In genomic region chr17:84729140-84729539, GRCm38 (mm10) we compare ENCODE assay signal across 36 mouse cellular contexts. TPM values are rescaled to one million over a fixed set of nuclear protein-coding genes. Genes with fewer than 3 reads are reported as not detected.
DNase-seq lines count a peak whose midpoint lies in the region; ATAC-seq and TF ChIP-seq lines count a peak whose summit lies in the region.
"Had no signal": no experiment of that assay in that cellular context is flagged by ENCODE, and none has a peak within 500 bp of the region (broad histone marks: within the 10 kb centered on the region; RNA-seq: fewer than 3 reads in every experiment).

No protein-coding gene starts in this region.

- H3K4me1 ChIP-seq in midbrain, embryonic 11.5 days (ENCODE audit: control insufficient read depth, insufficient read depth, low read length) = no peaks in the 10 kb centered on the region
- no peaks in the 10 kb centered on the region for H3K4me1 ChIP-seq in midbrain, embryonic 16.5 days (ENCODE audit: control insufficient read depth, insufficient read depth, low read length)
- peaks cover 12% of the 10 kb centered on the region for H3K4me1 ChIP-seq in liver, embryonic 11.5 days (replicated peaks; ENCODE audit: control insufficient read depth, insufficient read depth, low read length)
- H3K4me1 ChIP-seq in liver, embryonic 14.5 days (replicated peaks; ENCODE audit: control insufficient read depth in 2 of 2, insufficient read depth in 2 of 2, low read length in 1 of 2) = peaks cover 20 to 21% of the 10 kb centered on the region in 2 experiments
- H3K4me1 ChIP-seq in liver, postnatal 0 days (ENCODE audit: insufficient read depth) = peaks cover 12% of the 10 kb centered on the region
- H3K4me1 ChIP-seq: embryonic facial prominence, embryonic 10.5 days; embryonic facial prominence, embryonic 13.5 days; hindbrain, embryonic 15.5 days had no signal

- no peak overlapping the region for H3K27ac ChIP-seq in midbrain, embryonic 11.5 days (ENCODE audit: low read depth, low read length)
- no peak overlapping the region for H3K27ac ChIP-seq in midbrain, embryonic 16.5 days (ENCODE audit: low read length)
- peak overlapping the region; percentile 64 for H3K27ac ChIP-seq in liver, embryonic 11.5 days (ENCODE audit: low read depth, low read length)
- peak overlapping the region; percentile 75 for H3K27ac ChIP-seq in liver, embryonic 14.5 days
- H3K27ac ChIP-seq in liver, postnatal 0 days (ENCODE audit: low read depth) = peak overlapping the region; percentile 48; the same call in 1 of the 2 replicates
- H3K27ac ChIP-seq: embryonic facial prominence, embryonic 10.5 days; embryonic facial prominence, embryonic 13.5 days; heart, adult 2 months; heart, embryonic 10.5 days; hindbrain, embryonic 12.5 days; hindbrain, embryonic 15.5 days had no signal

- no peak overlapping the region for H3K4me3 ChIP-seq in midbrain, embryonic 11.5 days (ENCODE audit: low read depth, low read length)
- H3K4me3 ChIP-seq in midbrain, embryonic 16.5 days (ENCODE audit: low read depth, low read length) = no peak overlapping the region
- no peak overlapping the region for H3K4me3 ChIP-seq in liver, embryonic 11.5 days (ENCODE audit: low read depth, low read length)
- no peak overlapping the region for H3K4me3 ChIP-seq in liver, embryonic 14.5 days (ENCODE audit: insufficient read depth in 1 of 2, low read depth in 2 of 2, low read length in 2 of 2)
- no peak overlapping the region for H3K4me3 ChIP-seq in liver, postnatal 0 days (ENCODE audit: low read depth, low read length)
- H3K4me3 ChIP-seq: embryonic facial prominence, embryonic 10.5 days; embryonic facial prominence, embryonic 13.5 days; heart, adult 2 months; heart, embryonic 10.5 days; hindbrain, embryonic 12.5 days; hindbrain, embryonic 15.5 days had no signal

- WGBS in midbrain, embryonic 11.5 days = 92% methylated on average over 5 of the region's 5 CpGs
- WGBS in midbrain, embryonic 16.5 days = 94% methylated on average over 5 of the region's 5 CpGs
- WGBS in liver, embryonic 11.5 days = 69% methylated on average over 5 of the region's 5 CpGs
- 32% methylated on average over 5 of the region's 5 CpGs for WGBS in liver, embryonic 14.5 days (ENCODE audit: insufficient replicate concordance)
- WGBS in liver, postnatal 0 days (ENCODE audit: insufficient replicate concordance) = 73% methylated on average over 5 of the region's 5 CpGs

- H3K9me3 ChIP-seq in midbrain, embryonic 11.5 days (ENCODE audit: control insufficient read depth, low read length) = no peaks in the 10 kb centered on the region
- no peaks in the 10 kb centered on the region for H3K9me3 ChIP-seq in midbrain, embryonic 16.5 days (replicated peaks; ENCODE audit: control insufficient read depth, low read length, poor library complexity, severe bottlenecking)
- no peaks in the 10 kb centered on the region for H3K9me3 ChIP-seq in liver, embryonic 11.5 days (ENCODE audit: control insufficient read depth, low read length)
- H3K9me3 ChIP-seq in liver, embryonic 14.5 days (ENCODE audit: control insufficient read depth, low read length) = no peaks in the 10 kb centered on the region
- H3K9me3 ChIP-seq in liver, postnatal 0 days (ENCODE audit: low read length) = no peaks in the 10 kb centered on the region
- H3K9me3 ChIP-seq: embryonic facial prominence, embryonic 10.5 days; embryonic facial prominence, embryonic 13.5 days; G1E; heart, embryonic 10.5 days; hindbrain, embryonic 12.5 days; hindbrain, embryonic 15.5 days had no signal

- DNase-seq in midbrain, embryonic 11.5 days (ENCODE audit: low spot score, missing footprints) = peak; percentile 80
- no peak for DNase-seq in liver, embryonic 11.5 days (ENCODE audit: low spot score)
- peak; percentile 26 to 40 (median 31) for DNase-seq in liver, embryonic 14.5 days (ENCODE audit: low read depth in 3 of 3, low spot score in 3 of 3)
- DNase-seq in liver, postnatal 0 days = no peak
- no peak for DNase-seq in cerebellum, adult 18-20 months
- no peak for DNase-seq in layer of hippocampus, postnatal 10 days (ENCODE audit: low spot score in 2 of 2)
- no peak for DNase-seq in yolk sac, embryonic 10.5 days (ENCODE audit: low spot score)
- DNase-seq: adrenal gland, postnatal 10 days; adrenal gland, postnatal 36 days; B cell, adult 2 months; cerebellum, adult 11 months; cerebellum, adult 8-10 months; cerebellum, postnatal 10 days; cerebellum, postnatal 36 days; embryo, embryonic 11 days; forebrain, postnatal 0 days; gastrocnemius, postnatal 25 days; heart, adult 2 months had no signal

- no peak overlapping the region for H3K4me2 ChIP-seq in midbrain, embryonic 11.5 days
- no peak overlapping the region for H3K4me2 ChIP-seq in midbrain, embryonic 16.5 days (ENCODE audit: low read length)
- peak overlapping the region; percentile 33; the same call in 1 of the 2 replicates for H3K4me2 ChIP-seq in liver, embryonic 11.5 days
- peak overlapping the region; percentile 55 for H3K4me2 ChIP-seq in liver, embryonic 14.5 days (ENCODE audit: low read depth)
- no peak overlapping the region for H3K4me2 ChIP-seq in liver, postnatal 0 days (ENCODE audit: low read depth, low read length)
- H3K4me2 ChIP-seq: embryonic facial prominence, embryonic 13.5 days; hindbrain, embryonic 12.5 days; hindbrain, embryonic 15.5 days had no signal

- no peak for ATAC-seq in midbrain, embryonic 11.5 days (ENCODE audit: low FRiP score)
- ATAC-seq in midbrain, embryonic 16.5 days = no peak
- peak; percentile 51 for ATAC-seq in liver, embryonic 11.5 days (replicated peaks; ENCODE audit: low FRiP score)
- peak; percentile 58; the same call in 1 of the 2 replicates for ATAC-seq in liver, embryonic 14.5 days (ENCODE audit: insufficient read depth)
- ATAC-seq in liver, postnatal 0 days = no peak
- ATAC-seq: forebrain, embryonic 14.5 days; forebrain, postnatal 0 days; Patski had no signal

- H3K27me3 ChIP-seq in midbrain, embryonic 11.5 days (ENCODE audit: control insufficient read depth, insufficient read depth, low read length) = no peaks in the 10 kb centered on the region
- no peaks in the 10 kb centered on the region for H3K27me3 ChIP-seq in midbrain, embryonic 16.5 days (ENCODE audit: control insufficient read depth, insufficient read depth, low read depth, low read length)
- no peaks in the 10 kb centered on the region for H3K27me3 ChIP-seq in liver, embryonic 11.5 days (replicated peaks; ENCODE audit: control insufficient read depth, insufficient read depth, low read length)
- no peaks in the 10 kb centered on the region for H3K27me3 ChIP-seq in liver, embryonic 14.5 days (ENCODE audit: control insufficient read depth, insufficient read depth, low read length)
- H3K27me3 ChIP-seq in liver, postnatal 0 days (ENCODE audit: insufficient read depth, low read length) = no peaks in the 10 kb centered on the region
- H3K27me3 ChIP-seq: CH12.LX; embryonic facial prominence, embryonic 13.5 days; hindbrain, embryonic 12.5 days; hindbrain, embryonic 15.5 days; Patski had no signal

- H3K9ac ChIP-seq in midbrain, embryonic 11.5 days (ENCODE audit: low read length) = no peak overlapping the region
- H3K9ac ChIP-seq in midbrain, embryonic 16.5 days (ENCODE audit: low read depth, low read length) = no peak overlapping the region
- no peak overlapping the region for H3K9ac ChIP-seq in liver, embryonic 11.5 days (ENCODE audit: low read depth, low read length)
- H3K9ac ChIP-seq in liver, embryonic 14.5 days (replicated peaks) = peak overlapping the region; percentile 33
- no peak overlapping the region for H3K9ac ChIP-seq in liver, postnatal 0 days (replicated peaks)
- H3K9ac ChIP-seq: embryonic facial prominence, embryonic 13.5 days; forebrain, postnatal 0 days; hindbrain, embryonic 12.5 days; hindbrain, embryonic 15.5 days had no signal

- no peak for TF ChIP-seq CTCF in liver, embryonic 14.5 days (IDR thresholded peaks at IDR 0.05; ENCODE audit: low read depth)
- TF ChIP-seq CTCF in liver, postnatal 0 days (IDR thresholded peaks at IDR 0.05; ENCODE audit: low read depth) = no peak

- H3K36me3 ChIP-seq in midbrain, embryonic 11.5 days (ENCODE audit: control insufficient read depth, insufficient read depth, low read length) = peaks cover 11% of the 10 kb centered on the region; the same call in 1 of the 2 replicates
- H3K36me3 ChIP-seq in midbrain, embryonic 16.5 days (ENCODE audit: control insufficient read depth, insufficient read depth, low read length) = peaks cover 7% of the 10 kb centered on the region; the same call in 1 of the 2 replicates
- peaks cover 18% of the 10 kb centered on the region for H3K36me3 ChIP-seq in liver, embryonic 11.5 days (ENCODE audit: control insufficient read depth, insufficient read depth, low read length)
- H3K36me3 ChIP-seq in liver, embryonic 14.5 days (replicated peaks; ENCODE audit: control insufficient read depth, insufficient read depth, low read depth) = peaks cover 19% of the 10 kb centered on the region
- H3K36me3 ChIP-seq in liver, postnatal 0 days (replicated peaks; ENCODE audit: insufficient read depth, low read length) = peaks cover 40% of the 10 kb centered on the region

- TF ChIP-seq EP300 in liver, embryonic 14.5 days (IDR thresholded peaks at IDR 0.05; ENCODE audit: low read depth) = 0 out of 2 replicates have a peak, but pooled peaks have one; percentile 16
- TF ChIP-seq EP300 in liver, postnatal 0 days (IDR thresholded peaks at IDR 0.05; ENCODE audit: low read depth) = no peak

RNA-seq across cellular contexts. Expression of gene Abcg5, which starts 46.3 kb away (rescaled TPM):
- 1.9 and 2.4 TPM in 2 replicates for polyA plus RNA-seq in midbrain, embryonic 11.5 days (2014; fragmentation: Nextera tagmentation; extraction: Ambion mirVana)
- 1.5 and 2.7 TPM in 2 replicates for polyA plus RNA-seq in midbrain, embryonic 16.5 days (2015; fragmentation: Nextera tagmentation; extraction: Ambion mirVana)
- 0.18 and 0.53 TPM in 2 replicates for polyA plus RNA-seq in liver, embryonic 11.5 days (2014; fragmentation: Nextera tagmentation; extraction: Ambion mirVana)
- polyA plus RNA-seq in liver, embryonic 14.5 days (2012; rRNA removed) = 0.33 and 0.42 TPM in 2 replicates
- 0.33 and 0.43 TPM in 2 replicates for polyA plus RNA-seq in liver, embryonic 14.5 days (2014; fragmentation: Nextera tagmentation; extraction: Ambion mirVana)
- 9.3 and 12.7 TPM in 2 replicates for polyA plus RNA-seq in liver, postnatal 0 days (2015; fragmentation: Nextera tagmentation; extraction: Ambion mirVana)
- not detected for total RNA-seq in layer of hippocampus, postnatal 10 days (2021)
- total RNA-seq: adrenal gland, adult 18-20 months; adrenal gland, postnatal 36 days; CH12.LX; gastrocnemius, adult 8-10 months; gastrocnemius, postnatal 25 days; heart, adult 2 months; heart, postnatal 25 days; hematopoietic stem cell, adult 5-6 weeks had no signal
- polyA plus RNA-seq: frontal cortex, adult 2 months; G1E; heart, adult 2 months; heart, postnatal 0 days; Patski had no signal

RNA-seq across cellular contexts. Expression of gene Abcg8, which starts 53.0 kb away (rescaled TPM):
- polyA plus RNA-seq in midbrain, embryonic 11.5 days (2014; fragmentation: Nextera tagmentation; extraction: Ambion mirVana) = 0.21 TPM in 1 of 2 replicates, not detected in the other
- polyA plus RNA-seq in midbrain, embryonic 16.5 days (2015; fragmentation: Nextera tagmentation; extraction: Ambion mirVana) = 0.08 TPM in 1 of 2 replicates, not detected in the other
- polyA plus RNA-seq in liver, embryonic 11.5 days (2014; fragmentation: Nextera tagmentation; extraction: Ambion mirVana) = 0.10 and 0.14 TPM in 2 replicates
- 0.57 and 0.84 TPM in 2 replicates for polyA plus RNA-seq in liver, embryonic 14.5 days (2012; rRNA removed)
- polyA plus RNA-seq in liver, embryonic 14.5 days (2014; fragmentation: Nextera tagmentation; extraction: Ambion mirVana) = 0.70 and 1.00 TPM in 2 replicates
- polyA plus RNA-seq in liver, postnatal 0 days (2015; fragmentation: Nextera tagmentation; extraction: Ambion mirVana) = 5.6 and 7.4 TPM in 2 replicates
- not detected for total RNA-seq in layer of hippocampus, postnatal 10 days (2021)
- total RNA-seq: adrenal gland, adult 18-20 months; adrenal gland, postnatal 36 days; gastrocnemius, postnatal 25 days; heart, adult 2 months; heart, postnatal 25 days; hematopoietic stem cell, adult 5-6 weeks had no signal
- polyA plus RNA-seq: cortical plate, adult 2 months; frontal cortex, adult 2 months; G1E; heart, adult 2 months; heart, embryonic 14.5 days; heart, postnatal 0 days had no signal

Comparison
In these comparisons a context has a peak if more than half of its experiments do, and no peak if none do; other contexts are left out.
1. ATAC-seq: peak in liver, embryonic 11.5 days (single experiment) and liver, embryonic 14.5 days (single experiment); none in midbrain, embryonic 11.5 days (single experiment), midbrain, embryonic 16.5 days (single experiment) and liver, postnatal 0 days (single experiment).
2. DNase-seq: peak in midbrain, embryonic 11.5 days (single experiment) and liver, embryonic 14.5 days (3 of 3); none in liver, embryonic 11.5 days (single experiment), liver, postnatal 0 days (single experiment), cerebellum, adult 18-20 months (0 of 2), layer of hippocampus, postnatal 10 days (0 of 2) and yolk sac, embryonic 10.5 days (single experiment).
3. H3K4me2 ChIP-seq: peak in liver, embryonic 11.5 days (single experiment) and liver, embryonic 14.5 days (single experiment); none in midbrain, embryonic 11.5 days (single experiment), midbrain, embryonic 16.5 days (single experiment) and liver, postnatal 0 days (single experiment).
4. H3K27ac ChIP-seq: peak in liver, embryonic 11.5 days (single experiment), liver, embryonic 14.5 days (single experiment) and liver, postnatal 0 days (single experiment); none in midbrain, embryonic 11.5 days (single experiment) and midbrain, embryonic 16.5 days (single experiment).